Mouse (Mus musculus): ENCODE data around the gene Speer3.
"Not testable (repeated sequence)": the region's sequence is repeated elsewhere in the genome, so short reads cannot be mapped to it uniquely, and the experiment has no call there.

Gene Speer3

GRCm38 (mm10) chr5:13791319-13791718 is at the start of gene Speer3:
Gene Speer3, plus strand, starts transcription at chr5:13791619.
- no peak for DNase-seq (ENCODE audit: low spot score in 2 of 2)

- not testable (repeated sequence) for DNase-seq (ENCODE audit: low spot score in 2 of 2)
Observed at GRCm38 (mm10) chr5:13810496-13810895, 19.1 kb downstream of the Speer3 start.

- no peak for DNase-seq (ENCODE audit: low spot score in 2 of 2)
Observed at GRCm38 (mm10) chr5:13825108-13825507, 33.7 kb downstream of the Speer3 start.

- DNase-seq (ENCODE audit: low spot score in 2 of 2) = no peak
Observed at GRCm38 (mm10) chr5:13826708-13827107, 35.3 kb downstream of the Speer3 start.

DNA sequence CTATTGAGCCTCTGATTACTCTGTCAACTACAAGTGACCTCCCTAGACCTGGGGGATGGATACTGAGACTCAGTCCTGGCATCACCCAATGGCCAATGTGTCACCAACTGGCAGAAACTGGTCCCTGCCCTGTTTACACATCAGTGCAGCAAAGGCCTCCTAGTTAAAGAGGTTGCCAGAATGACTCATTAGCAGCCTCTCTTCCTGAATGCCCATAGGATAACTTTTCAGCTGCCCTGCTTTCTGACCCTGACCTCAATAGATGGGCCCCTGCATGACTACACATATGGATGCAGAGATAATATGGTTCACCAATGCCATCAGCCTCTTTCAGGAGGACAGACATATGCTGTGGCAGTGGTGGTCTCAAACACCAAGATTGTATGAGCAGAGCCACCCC is 52.9 kb downstream of the Speer3 start:
- DNase-seq (ENCODE audit: low spot score in 2 of 2) = no peak

Data from frontal cortex, postnatal 10 days (tissue).